Comparison of ENCODE assay signal across 8 mouse cellular contexts in genomic region chr11:53706236-53706933, GRCm38 (mm10). TPM values are rescaled to one million over a fixed set of nuclear protein-coding genes. Genes with fewer than 3 reads are reported as not detected.
DNase-seq lines count a peak whose midpoint lies in the region; ATAC-seq lines count a peak whose summit lies in the region.
"Had no signal": no experiment of that assay in that cellular context is flagged by ENCODE, and none has a peak within 500 bp of the region (broad histone marks: within the 10 kb centered on the region; RNA-seq: fewer than 3 reads in every experiment).

No protein-coding gene starts in this region.

- peak overlapping the region; percentile 82 for H3K4me3 ChIP-seq in heart, embryonic 13.5 days

- peak overlapping the region; percentile 92 for H3K9ac ChIP-seq in heart, embryonic 13.5 days

- ATAC-seq in CD4-positive, CD25-positive, alpha-beta regulatory T cell, adult 4 months, result peak; percentile 39
- peak; percentile 77 for ATAC-seq in heart, embryonic 13.5 days (ENCODE audit: extremely low read depth, insufficient number of reproducible peaks, low FRiP score, low TSS enrichment)
- ATAC-seq in megakaryocyte progenitor cell, adult 5-6 weeks (replicated peaks; ENCODE audit: poor library complexity), result peak; percentile 55

- peaks cover 23% of the 10 kb centered on the region for H3K36me3 ChIP-seq in heart, embryonic 13.5 days

- H3K27me3 ChIP-seq in heart, embryonic 13.5 days (replicated peaks), result no peaks in the 10 kb centered on the region

- H3K27ac ChIP-seq in heart, embryonic 13.5 days (replicated peaks), result peak overlapping the region; percentile 86

- H3K4me2 ChIP-seq in heart, embryonic 13.5 days, result peak overlapping the region; percentile 84

- H3K4me1 ChIP-seq in heart, embryonic 13.5 days, result peaks cover 13% of the 10 kb centered on the region

- WGBS in heart, embryonic 13.5 days, result 6% methylated on average over 29 of the region's 29 CpGs

- H3K9me3 ChIP-seq in heart, embryonic 13.5 days, result no peaks in the 10 kb centered on the region

- peak; percentile 29 for DNase-seq in MEL-GATA-1-ER (ENCODE audit: extremely low read depth, low read depth)
- DNase-seq in embryo, embryonic 10 days (ENCODE audit: low spot score), result peak; percentile 53
- peak; percentile 66 to 76 for DNase-seq in kidney, postnatal 4 days
- peak; percentile 46 to 76 for DNase-seq in spleen, postnatal 4 days (ENCODE audit: low spot score in 2 of 2)

RNA-seq across cellular contexts. Expression of gene Rad50, which starts 0.7 kb away (rescaled TPM):
- 10 to 100 TPM; 47.8 to 50.7 TPM for polyA plus RNA-seq in CD4-positive, CD25-positive, alpha-beta regulatory T cell, adult 4 months (2017; shearing (Covaris generic))
- 19.1 and 20.3 TPM in 2 replicates for polyA plus RNA-seq in heart, embryonic 13.5 days (2015; fragmentation: Nextera tagmentation; extraction: Ambion mirVana)
- total RNA-seq in megakaryocyte progenitor cell, adult 5-6 weeks (2015), result 49.3 and 57.7 TPM in 2 replicates
- 66.5 and 79.1 TPM in 2 replicates for total RNA-seq in megakaryocyte progenitor cell, adult 5-6 weeks (2017)

RNA-seq across cellular contexts. Expression of gene Il5, which starts 14.2 kb away (rescaled TPM):
- not detected for polyA plus RNA-seq in CD4-positive, CD25-positive, alpha-beta regulatory T cell, adult 4 months (2017; shearing (Covaris generic))
- polyA plus RNA-seq in heart, embryonic 13.5 days (2015; fragmentation: Nextera tagmentation; extraction: Ambion mirVana), result not detected in 2 replicates
- not detected in 2 replicates for total RNA-seq in megakaryocyte progenitor cell, adult 5-6 weeks (2015)
- not detected in 2 replicates for total RNA-seq in megakaryocyte progenitor cell, adult 5-6 weeks (2017)
- total RNA-seq: left cerebral cortex, postnatal 36 days had no signal

Comparison
In these comparisons a context has a peak if more than half of its experiments do, and no peak if none do; other contexts are left out.
1. Peak in every context shown above with its lines: DNase-seq, ATAC-seq, H3K4me3 ChIP-seq and H3K27ac ChIP-seq.